Mouse (Mus musculus) cerebellum, adult 11 months (tissue): Measurements from ENCODE around the gene Tmem52.
A peak's percentile ranks its signal among the peaks of the same experiment; 100 is the strongest.
"Not testable (repeated sequence)": the region's sequence is repeated elsewhere in the genome, so short reads cannot be mapped to it uniquely, and the experiment has no call there.

ENCODE experiments used
- DNase-seq: peaks from one replicate; pipeline ENCODE4 v3.0.0; 2022

Gene Tmem52

GRCm38 (mm10) chr4:155472716-155473290 is 3.9 kb downstream of the Tmem52 start:
- DNase-seq: peak; percentile 71

- DNase-seq: peak; percentile 74
Measured at GRCm38 (mm10) chr4:155473319-155473718, 4.4 kb downstream of the Tmem52 start.

- not testable (repeated sequence) for DNase-seq
Measured at GRCm38 (mm10) chr4:155473796-155474195, 4.9 kb downstream of the Tmem52 start.

GRCm38 (mm10) chr4:155481381-155482124 is 12.6 kb downstream of the Tmem52 start:
- DNase-seq: peak; percentile 75

- DNase-seq: no peak
Measured at GRCm38 (mm10) chr4:155482125-155482480, 13.2 kb downstream of the Tmem52 start.

- DNase-seq: no peak
Measured at GRCm38 (mm10) chr4:155482733-155483540, 14.0 kb downstream of the Tmem52 start.

GRCm38 (mm10) chr4:155485521-155485920 is 16.6 kb downstream of the Tmem52 start:
- no peak for DNase-seq

GRCm38 (mm10) chr4:155487746-155488145 is 18.8 kb downstream of the Tmem52 start:
- no peak for DNase-seq

- no peak for DNase-seq
Measured at GRCm38 (mm10) chr4:155488232-155489025, 19.5 kb downstream of the Tmem52 start.

GRCm38 (mm10) chr4:155489101-155489970 is 20.4 kb downstream of the Tmem52 start:
- no peak for DNase-seq

- DNase-seq: no peak
Measured at GRCm38 (mm10) chr4:155490456-155490855, 21.5 kb downstream of the Tmem52 start.

- peak; percentile 93 for DNase-seq
Measured at GRCm38 (mm10) chr4:155490990-155491504, 22.1 kb downstream of the Tmem52 start, which contains the start of gene Gnb1. Gene Gnb1, plus strand, starts transcription at chr4:155491361.

GRCm38 (mm10) chr4:155491529-155492130 is 22.7 kb downstream of the Tmem52 start:
- no peak for DNase-seq

- peak; percentile 47 for DNase-seq
Measured at GRCm38 (mm10) chr4:155492131-155492633, 23.3 kb downstream of the Tmem52 start.

GRCm38 (mm10) chr4:155494891-155495290 is 26.0 kb downstream of the Tmem52 start:
- DNase-seq: no peak

- no peak for DNase-seq
Measured at GRCm38 (mm10) chr4:155497963-155498362, 29.0 kb downstream of the Tmem52 start.

- DNase-seq: no peak
Measured at GRCm38 (mm10) chr4:155501126-155501525, 32.2 kb downstream of the Tmem52 start.

GRCm38 (mm10) chr4:155505067-155505466 is 36.2 kb downstream of the Tmem52 start:
- DNase-seq: no peak

- DNase-seq: no peak
Measured at GRCm38 (mm10) chr4:155505671-155506295, 36.9 kb downstream of the Tmem52 start.

- DNase-seq: no peak
Measured at GRCm38 (mm10) chr4:155508614-155509013, 39.7 kb downstream of the Tmem52 start.
